Mouse (Mus musculus): ENCODE data around the gene Emc9. TPM values are rescaled to one million over a fixed set of nuclear protein-coding genes. Genes with fewer than 3 reads are reported as not detected.

Gene Emc9
- polyA plus RNA-seq (2015; fragmentation: Nextera tagmentation; extraction: Ambion mirVana), result 9.3 and 9.5 TPM in 2 replicates

DNA sequence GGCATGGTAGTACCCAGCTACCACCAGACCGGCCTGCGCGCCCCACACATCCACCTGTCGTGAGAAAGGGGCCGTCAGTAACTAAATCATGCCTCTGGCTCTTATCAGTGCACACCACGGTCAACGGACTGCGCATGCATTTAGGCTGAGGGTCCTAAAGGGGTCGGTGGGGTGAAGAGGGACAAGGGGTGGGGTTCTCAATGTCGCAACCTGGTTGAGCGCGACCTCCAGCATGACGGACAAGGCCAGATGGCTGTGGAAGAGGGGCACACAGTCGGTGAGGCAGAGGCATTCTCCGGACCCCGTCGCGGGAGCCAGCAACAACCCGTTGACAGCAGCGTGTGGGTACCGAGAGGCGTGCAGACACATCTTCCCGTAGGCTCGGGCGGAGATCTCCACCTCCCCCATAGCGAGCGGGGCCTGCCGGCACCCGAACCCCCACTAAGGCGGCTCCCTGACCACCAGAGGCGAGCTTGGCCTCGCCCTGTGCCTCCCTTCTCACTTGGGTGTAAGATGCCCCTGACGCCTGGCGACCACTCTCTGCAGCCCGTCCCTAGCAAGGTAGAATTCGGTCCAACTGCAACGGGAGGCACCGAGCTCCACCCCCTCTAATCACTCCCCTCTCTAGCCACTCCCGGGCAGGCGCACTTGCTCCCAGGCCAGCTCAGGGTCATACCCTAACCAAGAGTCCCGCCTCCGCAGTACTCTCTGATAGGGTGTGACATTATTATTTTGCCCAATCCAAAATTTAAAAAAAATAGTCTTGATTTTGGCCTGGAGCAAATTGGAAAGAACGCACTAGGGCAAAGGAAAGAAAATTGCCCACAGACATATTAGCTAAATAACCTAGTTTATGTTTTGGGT, at the start of gene Emc9:
TSS of gene Emc9 (minus strand) at position 601 of the 864 bp plus-strand sequence.
- peak within 1 kb of the TSS; percentile 94 for H3K4me2 ChIP-seq (replicated peaks; ENCODE audit: low read depth, low read length)
- ATAC-seq (ENCODE audit: low FRiP score, low TSS enrichment), result peak; percentile 86
- no peaks in the 10 kb centered on the region for H3K27me3 ChIP-seq (ENCODE audit: insufficient read depth, low read length)
- H3K4me1 ChIP-seq (ENCODE audit: insufficient read depth, low read length), result peaks cover 11% of the 10 kb centered on the region
- H3K9ac ChIP-seq (replicated peaks; ENCODE audit: low read length), result peak within 1 kb of the TSS; percentile 76
- H3K4me3 ChIP-seq (ENCODE audit: low read length), result peak within 1 kb of the TSS; percentile 64
- peaks cover 31% of the 10 kb centered on the region for H3K36me3 ChIP-seq (ENCODE audit: insufficient read depth, low read length)
- no peak within 1 kb of the TSS for H3K27ac ChIP-seq (ENCODE audit: low read length)
- H3K9me3 ChIP-seq (ENCODE audit: low read length), result no peaks in the 10 kb centered on the region
- 4% methylated on average over 43 of the region's 43 CpGs for WGBS

DNA sequence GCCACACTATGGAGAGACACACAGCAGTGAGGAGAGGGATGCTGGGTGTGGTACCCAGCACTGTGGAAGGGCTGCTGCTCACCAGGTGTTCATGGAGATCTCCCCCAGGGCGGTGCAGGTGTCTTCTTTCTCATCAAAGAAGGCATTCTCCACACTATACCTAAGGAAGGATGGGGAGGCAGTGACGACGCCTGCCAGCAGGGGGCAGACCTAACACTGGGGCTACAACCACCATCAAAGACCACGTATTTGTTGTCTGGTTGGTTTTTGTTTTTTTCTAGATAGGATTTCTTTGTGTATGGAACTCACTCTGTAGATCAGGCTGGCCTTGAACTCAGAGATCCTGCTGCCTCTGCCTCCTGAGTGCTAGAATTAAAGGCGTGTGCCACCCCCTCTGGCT, 44.2 kb upstream of the Emc9 start:
- Histone ChIP-seq H3K9ac (replicated peaks; ENCODE audit: low read length) (no peak overlapping the region), H3K9me3 (ENCODE audit: low read length) (no peaks in the 10 kb centered on the region), H3K27me3 (ENCODE audit: insufficient read depth, low read length) (no peaks in the 10 kb centered on the region), H3K4me1 (ENCODE audit: insufficient read depth, low read length) (peaks cover 1% of the 10 kb centered on the region), H3K4me3 (ENCODE audit: low read length) (no peak overlapping the region), H3K27ac (ENCODE audit: low read length) (no peak overlapping the region), H3K36me3 (ENCODE audit: insufficient read depth, low read length) (peaks cover 88% of the 10 kb centered on the region), H3K4me2 (replicated peaks; ENCODE audit: low read depth, low read length) (no peak overlapping the region)
- WGBS, result 60% methylated on average over 5 of the region's 5 CpGs
- no peak for ATAC-seq (ENCODE audit: low FRiP score, low TSS enrichment)

DNA sequence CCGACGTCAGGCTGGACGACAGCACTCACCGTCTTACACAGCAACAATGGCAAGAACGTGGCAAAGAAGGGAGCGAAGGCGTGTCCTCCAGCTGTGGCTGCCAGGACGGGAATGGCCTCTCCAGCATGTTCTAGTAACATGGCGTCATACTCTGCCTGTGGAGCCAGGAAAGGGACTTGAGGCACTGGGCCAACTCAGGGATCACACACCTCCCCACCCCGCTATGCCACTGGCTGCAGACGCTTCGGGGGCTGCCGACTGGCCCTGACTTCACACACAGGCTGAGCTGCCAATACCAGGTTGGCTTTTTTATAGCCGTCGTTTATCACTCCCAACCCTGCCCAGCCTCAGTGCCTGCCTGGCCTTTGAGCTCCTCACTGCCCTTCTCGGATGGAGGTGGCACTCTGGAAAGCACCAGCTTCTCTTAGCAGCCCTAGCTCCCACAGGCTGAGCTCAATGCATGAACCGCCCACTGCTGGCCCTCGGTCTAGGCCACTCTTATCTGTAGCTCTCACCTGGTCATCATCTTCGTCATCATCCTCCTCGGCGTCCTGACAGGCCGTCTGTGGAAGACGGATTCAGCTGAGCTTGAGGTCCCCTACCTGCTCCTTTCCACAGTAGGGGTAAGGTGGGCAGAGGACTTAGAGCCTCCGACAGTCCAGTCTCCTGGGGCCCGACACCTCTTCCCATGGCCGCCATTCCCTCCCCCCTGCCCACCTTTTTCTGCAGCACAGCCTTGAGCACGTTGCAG, 43.1 kb upstream of the Emc9 start:
- Histone ChIP-seq H3K4me1 (ENCODE audit: insufficient read depth, low read length) (no peaks in the 10 kb centered on the region), H3K27ac (ENCODE audit: low read length) (no peak overlapping the region), H3K4me2 (replicated peaks; ENCODE audit: low read depth, low read length) (no peak overlapping the region), H3K4me3 (ENCODE audit: low read length) (no peak overlapping the region), H3K9ac (replicated peaks; ENCODE audit: low read length) (no peak overlapping the region), H3K9me3 (ENCODE audit: low read length) (no peaks in the 10 kb centered on the region), H3K27me3 (ENCODE audit: insufficient read depth, low read length) (no peaks in the 10 kb centered on the region), H3K36me3 (ENCODE audit: insufficient read depth, low read length) (peaks cover 93% of the 10 kb centered on the region)
- 76% methylated on average over 27 of the region's 27 CpGs for WGBS
- no peak for ATAC-seq (ENCODE audit: low FRiP score, low TSS enrichment)

DNA sequence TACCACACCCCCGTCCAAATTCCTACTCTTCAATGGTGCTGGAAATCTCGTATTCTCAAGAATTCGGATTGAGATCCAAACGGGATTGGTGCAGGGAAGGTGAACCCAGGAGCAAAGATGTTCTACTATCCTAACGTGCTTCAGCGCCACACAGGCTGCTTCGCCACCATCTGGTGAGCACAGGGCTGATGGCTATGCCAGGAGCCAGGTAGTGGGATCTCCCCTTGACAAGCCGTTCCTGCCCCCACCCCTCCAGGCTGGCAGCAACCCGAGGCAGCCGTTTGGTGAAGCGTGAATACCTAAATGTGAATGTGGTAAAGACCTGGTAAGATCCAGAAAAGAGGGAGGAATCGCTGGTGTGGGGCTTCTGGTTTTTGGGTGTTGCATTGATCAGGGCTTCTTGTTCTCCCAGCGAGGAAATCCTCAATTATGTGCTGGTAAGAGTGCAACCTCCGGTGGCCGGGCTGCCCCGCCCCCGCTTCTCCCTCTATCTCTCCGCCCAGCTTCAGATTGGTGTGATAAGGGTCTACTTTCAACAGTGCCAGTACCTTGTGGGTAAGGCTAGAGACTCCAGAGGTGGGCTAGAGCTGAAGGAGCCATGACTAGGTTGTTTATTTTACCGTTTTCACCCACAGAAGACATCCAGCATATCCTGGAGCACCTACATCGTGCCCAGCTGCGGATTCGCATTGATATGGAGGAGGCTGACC, 33.5 kb upstream of the Emc9 start:
- 38% methylated on average over 22 of the region's 22 CpGs for WGBS
- ATAC-seq (ENCODE audit: low FRiP score, low TSS enrichment), result peak; percentile 43; the same call in 1 of the 2 replicates
- peak overlapping the region; percentile 13; the same call in 1 of the 2 replicates for H3K27ac ChIP-seq (ENCODE audit: low read length)

DNA sequence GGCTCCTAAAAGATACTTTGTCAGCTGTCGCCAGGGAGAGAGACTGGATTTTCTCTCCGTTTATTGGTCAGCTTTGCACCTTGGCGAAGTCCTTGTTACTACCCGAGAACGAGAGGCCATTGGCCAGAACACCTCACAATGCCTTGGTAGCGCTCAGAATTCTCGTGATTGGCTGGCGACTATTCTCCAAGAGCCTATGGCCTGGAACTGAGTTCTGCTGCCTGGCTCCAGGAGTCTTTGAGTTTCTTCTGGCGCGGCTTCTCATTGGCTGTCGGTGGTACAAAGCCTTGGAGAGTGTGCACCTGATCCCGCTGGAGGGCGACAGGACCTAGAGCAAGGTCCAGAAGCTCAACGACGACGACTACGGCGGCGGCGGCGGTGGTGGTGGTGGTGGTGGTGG, 32.7 kb upstream of the Emc9 start, which contains the start of gene Rec8:
TSS of gene Rec8 (plus strand) at position 216 of the 400 bp plus-strand sequence.
- H3K36me3 ChIP-seq (ENCODE audit: insufficient read depth, low read length), result no peaks in the 10 kb centered on the region
- ATAC-seq (ENCODE audit: low FRiP score, low TSS enrichment), result peak; percentile 90
- 18% methylated on average over 21 of the region's 21 CpGs for WGBS
- H3K4me1 ChIP-seq (ENCODE audit: insufficient read depth, low read length), result 0 out of 2 replicates have a peak, but pooled peaks cover 5% of the 10 kb centered on the region
- H3K27me3 ChIP-seq (ENCODE audit: insufficient read depth, low read length), result no peaks in the 10 kb centered on the region
- H3K27ac ChIP-seq (ENCODE audit: low read length), result peak within 1 kb of the TSS; percentile 13; the same call in 1 of the 2 replicates
- peak within 1 kb of the TSS; percentile 18 for H3K9ac ChIP-seq (replicated peaks; ENCODE audit: low read length)
- H3K4me3 ChIP-seq (ENCODE audit: low read length), result peak within 1 kb of the TSS; percentile 38
- peak within 1 kb of the TSS; percentile 49 for H3K4me2 ChIP-seq (replicated peaks; ENCODE audit: low read depth, low read length)
- no peaks in the 10 kb centered on the region for H3K9me3 ChIP-seq (ENCODE audit: low read length)

More for the DNA sequence above, 33.5 kb upstream of the Emc9 start:
- 0 out of 2 replicates have a peak, but pooled peaks cover 5% of the 10 kb centered on the region for H3K4me1 ChIP-seq (ENCODE audit: insufficient read depth, low read length)
- no peaks in the 10 kb centered on the region for H3K27me3 ChIP-seq (ENCODE audit: insufficient read depth, low read length)
- peak overlapping the region; percentile 18 for H3K9ac ChIP-seq (replicated peaks; ENCODE audit: low read length)
- H3K36me3 ChIP-seq (ENCODE audit: insufficient read depth, low read length), result peaks cover 3% of the 10 kb centered on the region; the same call in 1 of the 2 replicates
- peak overlapping the region; percentile 49 for H3K4me2 ChIP-seq (replicated peaks; ENCODE audit: low read depth, low read length)
- H3K9me3 ChIP-seq (ENCODE audit: low read length), result no peaks in the 10 kb centered on the region
- peak overlapping the region; percentile 38 for H3K4me3 ChIP-seq (ENCODE audit: low read length)

DNA sequence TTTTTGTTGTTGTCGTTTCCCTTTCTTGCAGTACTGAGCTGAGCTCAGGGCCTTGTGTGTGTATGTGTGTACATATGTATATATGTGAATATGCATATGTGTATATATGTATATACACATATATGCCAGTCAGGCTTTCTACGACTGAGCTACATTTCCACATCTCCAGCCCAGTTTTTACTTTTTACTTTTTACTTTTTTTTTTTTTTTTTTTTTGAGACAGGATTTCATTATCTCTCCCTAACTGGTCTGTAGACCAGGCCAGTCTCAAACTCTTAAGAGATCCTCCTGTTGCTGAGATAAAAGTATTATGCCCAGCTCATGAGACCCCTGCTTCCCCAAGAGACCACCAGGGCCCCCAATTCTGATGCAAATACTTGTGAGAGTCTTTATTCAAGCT, 31.7 kb upstream of the Emc9 start:
- Histone ChIP-seq H3K9ac (replicated peaks; ENCODE audit: low read length) (no peak overlapping the region), H3K36me3 (ENCODE audit: insufficient read depth, low read length) (no peaks in the 10 kb centered on the region), H3K4me3 (ENCODE audit: low read length) (no peak overlapping the region), H3K27me3 (ENCODE audit: insufficient read depth, low read length) (no peaks in the 10 kb centered on the region), H3K27ac (ENCODE audit: low read length) (no peak overlapping the region), H3K4me1 (ENCODE audit: insufficient read depth, low read length) (0 out of 2 replicates have a peak, but pooled peaks cover 5% of the 10 kb centered on the region), H3K4me2 (replicated peaks; ENCODE audit: low read depth, low read length) (no peak overlapping the region), H3K9me3 (ENCODE audit: low read length) (no peaks in the 10 kb centered on the region)
- 80% methylated on average over 2 of the region's 2 CpGs for WGBS
- ATAC-seq (ENCODE audit: low FRiP score, low TSS enrichment), result no peak

DNA sequence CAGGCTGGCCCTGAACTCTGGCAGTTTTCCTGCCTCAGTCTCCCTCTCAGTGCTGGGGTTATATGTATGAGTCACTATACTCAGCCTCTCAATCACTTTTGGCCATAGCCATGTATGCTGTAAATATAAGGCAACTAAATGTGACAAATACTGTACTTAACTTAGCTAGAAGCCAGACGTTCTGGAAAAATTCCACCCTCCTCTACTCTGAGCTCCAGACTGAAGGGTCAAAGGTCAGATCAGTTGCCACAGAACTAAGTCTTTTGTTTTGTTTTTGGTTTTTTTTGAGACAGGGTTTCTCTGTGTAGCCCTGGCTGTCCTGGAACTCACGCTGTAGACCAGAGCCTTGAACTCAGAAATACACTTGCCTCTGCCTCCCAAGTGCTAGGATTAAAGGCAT, 30.8 kb upstream of the Emc9 start:
- Histone ChIP-seq H3K4me3 (ENCODE audit: low read length) (no peak overlapping the region), H3K27ac (ENCODE audit: low read length) (no peak overlapping the region), H3K9ac (replicated peaks; ENCODE audit: low read length) (no peak overlapping the region), H3K4me1 (ENCODE audit: insufficient read depth, low read length) (0 out of 2 replicates have a peak, but pooled peaks cover 5% of the 10 kb centered on the region), H3K36me3 (ENCODE audit: insufficient read depth, low read length) (no peaks in the 10 kb centered on the region), H3K27me3 (ENCODE audit: insufficient read depth, low read length) (no peaks in the 10 kb centered on the region), H3K9me3 (ENCODE audit: low read length) (no peaks in the 10 kb centered on the region), H3K4me2 (replicated peaks; ENCODE audit: low read depth, low read length) (no peak overlapping the region)
- WGBS, result 40% methylated on average over 2 of the region's 2 CpGs
- no peak for ATAC-seq (ENCODE audit: low FRiP score, low TSS enrichment)

DNA sequence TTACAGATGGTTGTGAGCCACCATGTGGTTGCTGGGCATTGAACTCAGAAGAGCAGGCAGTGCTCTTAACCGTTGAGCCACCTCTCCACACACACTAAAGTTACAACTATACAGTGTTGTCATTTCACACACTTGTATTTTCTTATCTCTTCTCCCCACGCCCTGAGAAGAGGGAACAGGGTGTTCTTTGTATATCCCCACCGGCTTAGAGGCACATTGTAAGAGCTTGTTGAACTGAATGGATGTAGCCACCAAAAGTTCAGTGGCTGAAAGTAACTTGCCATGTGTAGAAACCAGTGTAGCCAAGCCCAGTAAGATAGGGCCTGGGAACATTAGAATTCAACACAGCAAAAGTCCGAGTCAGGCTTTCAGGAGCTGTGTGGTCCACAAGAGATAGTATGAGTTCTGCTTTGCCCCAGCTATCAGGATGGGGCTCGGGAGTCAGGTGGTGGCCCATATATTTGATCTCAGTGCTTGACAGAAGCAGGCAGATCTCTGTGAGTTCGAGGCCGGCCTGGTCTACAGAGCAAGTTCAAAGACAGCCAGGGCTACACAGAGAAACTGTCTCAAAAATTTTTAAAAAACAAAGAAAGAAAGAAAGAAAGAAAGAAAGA, 29.6 kb upstream of the Emc9 start:
- Histone ChIP-seq H3K36me3 (ENCODE audit: insufficient read depth, low read length) (no peaks in the 10 kb centered on the region), H3K9me3 (ENCODE audit: low read length) (no peaks in the 10 kb centered on the region), H3K27ac (ENCODE audit: low read length) (no peak overlapping the region), H3K4me2 (replicated peaks; ENCODE audit: low read depth, low read length) (no peak overlapping the region), H3K9ac (replicated peaks; ENCODE audit: low read length) (no peak overlapping the region), H3K4me3 (ENCODE audit: low read length) (no peak overlapping the region), H3K27me3 (ENCODE audit: insufficient read depth, low read length) (no peaks in the 10 kb centered on the region), H3K4me1 (ENCODE audit: insufficient read depth, low read length) (0 out of 2 replicates have a peak, but pooled peaks cover 5% of the 10 kb centered on the region)
- no peak for ATAC-seq (ENCODE audit: low FRiP score, low TSS enrichment)
- WGBS, result 82% methylated on average over 7 of the region's 7 CpGs

DNA sequence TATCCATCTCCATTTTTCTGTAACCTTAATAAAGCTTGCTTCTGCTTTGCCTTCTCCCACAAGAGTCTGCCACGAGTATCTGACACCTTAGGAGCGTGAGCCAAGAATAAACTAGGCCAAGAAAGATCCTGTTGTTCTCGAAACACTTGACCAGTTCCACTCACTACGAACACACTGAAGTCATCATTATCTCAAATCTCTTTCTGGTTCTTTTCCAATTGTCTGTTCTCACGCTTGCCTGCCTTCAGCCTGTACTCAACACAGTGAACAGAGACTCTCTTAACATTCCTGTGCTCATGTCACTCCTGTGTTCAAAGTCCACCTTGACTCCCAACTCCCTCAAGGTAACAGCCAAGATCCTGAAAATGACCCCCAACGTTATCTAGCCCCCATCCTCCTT, 28.2 kb upstream of the Emc9 start:
- H3K4me2 ChIP-seq (replicated peaks; ENCODE audit: low read depth, low read length), result no peak overlapping the region
- no peak overlapping the region for H3K27ac ChIP-seq (ENCODE audit: low read length)
- H3K9me3 ChIP-seq (ENCODE audit: low read length), result no peaks in the 10 kb centered on the region
- WGBS, result 58% methylated on average over 6 of the region's 6 CpGs
- peaks cover 8% of the 10 kb centered on the region; the same call in 1 of the 2 replicates for H3K36me3 ChIP-seq (ENCODE audit: insufficient read depth, low read length)
- no peak overlapping the region for H3K9ac ChIP-seq (replicated peaks; ENCODE audit: low read length)
- ATAC-seq (ENCODE audit: low FRiP score, low TSS enrichment), result no peak
- no peaks in the 10 kb centered on the region for H3K27me3 ChIP-seq (ENCODE audit: insufficient read depth, low read length)
- H3K4me3 ChIP-seq (ENCODE audit: low read length), result no peak overlapping the region
- H3K4me1 ChIP-seq (ENCODE audit: insufficient read depth, low read length), result 0 out of 2 replicates have a peak, but pooled peaks cover 5% of the 10 kb centered on the region
